Mouse (Mus musculus): Measurements from ENCODE around the gene Sik3.

DNA sequence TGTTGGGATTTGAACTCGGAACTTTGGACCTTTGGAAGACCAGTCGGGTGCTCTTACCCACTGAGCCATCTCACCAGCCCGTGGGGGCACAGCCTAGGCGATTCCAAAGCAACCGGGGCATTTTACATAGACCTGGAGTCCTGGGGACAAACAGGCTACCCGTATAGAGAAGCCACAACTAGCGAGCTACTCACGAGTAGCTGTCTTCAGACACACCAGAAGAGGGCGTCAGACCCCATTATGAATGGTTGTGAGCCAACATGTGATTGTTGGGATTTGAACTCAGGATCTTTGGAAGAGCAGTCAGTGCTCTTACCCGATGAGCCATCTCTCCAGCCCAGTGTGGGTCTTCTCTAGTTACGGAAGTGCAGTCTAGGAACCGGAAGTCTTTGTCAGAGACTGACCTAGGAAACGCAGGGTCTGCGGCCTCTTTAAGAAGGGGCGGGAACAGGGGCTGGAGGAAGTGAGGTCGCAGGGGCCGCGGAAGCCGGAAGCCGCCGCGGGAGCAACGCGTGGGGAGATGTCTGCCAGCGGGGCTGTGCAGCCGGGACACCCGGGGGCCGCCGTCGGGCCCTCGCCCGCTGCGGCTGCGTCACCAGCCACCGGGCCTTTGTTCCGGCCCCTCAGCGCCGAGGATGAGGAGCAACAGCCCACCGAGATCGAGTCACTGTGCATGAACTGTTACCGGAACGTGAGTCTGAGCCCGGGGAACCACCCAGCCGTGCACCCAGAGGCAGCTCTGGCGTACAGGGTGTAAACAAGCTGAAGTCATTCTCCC lies 260.2 kb downstream of the Sik3 start, which contains the start of gene Zpr1:
- TF ChIP-seq CTCF (IDR thresholded peaks at IDR 0.05; ENCODE audit: low read depth, low read length) (no peak; the same call in 1 of the 2 replicates), POLR2A (IDR thresholded peaks at IDR 0.05; ENCODE audit: extremely low read depth, insufficient read depth, low read length) (peak; percentile 53; the same call in 1 of the 2 replicates)
